Mouse (Mus musculus) neural tube, embryonic 15.5 days (tissue): Measurements from ENCODE around the gene Fbxw4. TPM values are rescaled to one million over a fixed set of nuclear protein-coding genes. Genes with fewer than 3 reads are reported as not detected.
"Not testable (repeated sequence)": the region's sequence is repeated elsewhere in the genome, so short reads cannot be mapped to it uniquely, and the experiment has no call there.

Experiments
- ATAC-seq: fragments of 200-750 bp; cut with Nextera tagmentation; 2 replicates; pipeline ENCODE4 v1.8.0; 2017; ENCODE audit warnings: mild to moderate bottlenecking, moderate TSS enrichment, moderate library complexity; ENCODE audit not compliant: low FRiP score
- H3K27ac ChIP-seq: fragments of 300-500 bp; sonication (generic); replicated peaks from 2 replicates; pipeline ENCODE4 v1.5.1; 2015; ENCODE audit warnings: mild to moderate bottlenecking, inconsistent platforms
- H3K27me3 ChIP-seq: fragments of 300-500 bp; sonication (generic); replicated peaks from 2 replicates; pipeline ENCODE4 v1.6.1; 2015; ENCODE audit warnings: inconsistent platforms
- H3K36me3 ChIP-seq: fragments of 300-500 bp; sonication (generic); 2 replicates; pipeline ENCODE4 v1.6.1; 2015; ENCODE audit warnings: inconsistent platforms
- H3K4me1 ChIP-seq: fragments of 300-500 bp; sonication (generic); 2 replicates; pipeline ENCODE4 v1.6.1; 2015; ENCODE audit warnings: inconsistent platforms
- H3K4me2 ChIP-seq: fragments of 300-500 bp; sonication (generic); 2 replicates; pipeline ENCODE4 v1.6.1; 2015; ENCODE audit warnings: inconsistent platforms, mild to moderate bottlenecking, moderate library complexity
- H3K4me3 ChIP-seq: fragments of 300-500 bp; sonication (generic); replicated peaks from 2 replicates; pipeline ENCODE4 v1.5.1; 2015; ENCODE audit warnings: mild to moderate bottlenecking, inconsistent platforms
- H3K9ac ChIP-seq: fragments of 300-500 bp; sonication (generic); replicated peaks from 2 replicates; pipeline ENCODE4 v1.6.1; 2015; ENCODE audit warnings: mild to moderate bottlenecking, inconsistent platforms
- H3K9me3 ChIP-seq: fragments of 300-500 bp; sonication (generic); replicated peaks from 2 replicates; pipeline ENCODE4 v1.6.1; 2016; ENCODE audit warnings: inconsistent platforms
- WGBS: fragments of 180-500 bp; shearing (Covaris S2); methylation state at CpG from one replicate; pipeline ENCODE4 v1.1.7; 2015; ENCODE audit warnings: mixed read lengths; 5-methylcytosine and 5-hydroxymethylcytosine counted together
- polyA plus RNA-seq: library from polyadenylated mRNA; unstranded; fragments of >200 nt; fragmentation: Nextera tagmentation; extraction: Ambion mirVana; gene quantifications from 2 replicates; pipeline ENCODE4 v1.2.1, GENCODE M21; 2015

Gene Fbxw4
- polyA plus RNA-seq, 1 experiment from 2014 or later, result 8.2 TPM

- H3K36me3 ChIP-seq, result no peaks in the 10 kb centered on the region
- H3K27me3 ChIP-seq, result no peaks in the 10 kb centered on the region
Observed at GRCm38 (mm10) chr19:45653986-45654385, 6.1 kb downstream of the Fbxw4 start.

GRCm38 (mm10) chr19:45652286-45652988, 7.7 kb downstream of the Fbxw4 start:
- Histone ChIP-seq H3K36me3 (no peaks in the 10 kb centered on the region), H3K4me1 (peaks cover 37% of the 10 kb centered on the region), H3K9me3 (no peaks in the 10 kb centered on the region), H3K27me3 (no peaks in the 10 kb centered on the region), H3K9ac (no peak overlapping the region), H3K27ac (no peak overlapping the region), H3K4me3 (no peak overlapping the region), H3K4me2 (no peak overlapping the region)
- no peak for ATAC-seq
- WGBS, result 62% methylated on average over 15 of the region's 15 CpGs

More at GRCm38 (mm10) chr19:45653986-45654385, 6.1 kb downstream of the Fbxw4 start:
- Histone ChIP-seq H3K4me1 (peaks cover 44% of the 10 kb centered on the region), H3K27ac (no peak overlapping the region), H3K9me3 (no peaks in the 10 kb centered on the region), H3K9ac (no peak overlapping the region), H3K4me3 (no peak overlapping the region), H3K4me2 (no peak overlapping the region)
- WGBS, result 59% methylated on average over 6 of the region's 6 CpGs
- no peak for ATAC-seq

- WGBS, result 81% methylated on average over 8 of the region's 8 CpGs
- Histone ChIP-seq H3K4me2 (no peak overlapping the region), H3K4me3 (no peak overlapping the region)
Observed at GRCm38 (mm10) chr19:45651524-45651923, 8.6 kb downstream of the Fbxw4 start.

GRCm38 (mm10) chr19:45649776-45650175, 10.3 kb downstream of the Fbxw4 start:
- ATAC-seq, result no peak
- no peaks in the 10 kb centered on the region for H3K9me3 ChIP-seq
- WGBS, result 79% methylated on average over 4 of the region's 4 CpGs
- H3K4me3 ChIP-seq, result no peak overlapping the region
- no peaks in the 10 kb centered on the region for H3K27me3 ChIP-seq
- H3K27ac ChIP-seq, result no peak overlapping the region
- no peaks in the 10 kb centered on the region for H3K36me3 ChIP-seq
- H3K4me1 ChIP-seq, result peaks cover 29% of the 10 kb centered on the region
- no peak overlapping the region for H3K4me2 ChIP-seq
- H3K9ac ChIP-seq, result no peak overlapping the region

More at GRCm38 (mm10) chr19:45651524-45651923, 8.6 kb downstream of the Fbxw4 start:
- ATAC-seq, result no peak
- Histone ChIP-seq H3K9ac (no peak overlapping the region), H3K9me3 (no peaks in the 10 kb centered on the region), H3K36me3 (no peaks in the 10 kb centered on the region), H3K4me1 (peaks cover 37% of the 10 kb centered on the region), H3K27ac (no peak overlapping the region), H3K27me3 (no peaks in the 10 kb centered on the region)

GRCm38 (mm10) chr19:45648469-45648868, 11.6 kb downstream of the Fbxw4 start:
- H3K27me3 ChIP-seq, H3K36me3 ChIP-seq, H3K4me2 ChIP-seq, H3K9ac ChIP-seq, H3K27ac ChIP-seq, ATAC-seq, H3K9me3 ChIP-seq, H3K4me3 ChIP-seq: not testable (repeated sequence)
- 94% methylated on average over 6 of the region's 6 CpGs for WGBS
- H3K4me1 ChIP-seq, result peaks cover 29% of the 10 kb centered on the region

- Histone ChIP-seq H3K27ac (no peak overlapping the region), H3K36me3 (no peaks in the 10 kb centered on the region), H3K27me3 (no peaks in the 10 kb centered on the region), H3K9ac (no peak overlapping the region), H3K4me2 (no peak overlapping the region), H3K9me3 (no peaks in the 10 kb centered on the region), H3K4me1 (peaks cover 18% of the 10 kb centered on the region), H3K4me3 (no peak overlapping the region)
- no peak for ATAC-seq
- 31% methylated on average over 4 of the region's 4 CpGs for WGBS
Observed at GRCm38 (mm10) chr19:45646866-45647265, 13.2 kb downstream of the Fbxw4 start.

GRCm38 (mm10) chr19:45640691-45641090, 19.4 kb downstream of the Fbxw4 start:
- Histone ChIP-seq H3K4me3 (no peak overlapping the region), H3K4me1 (no peaks in the 10 kb centered on the region), H3K9me3 (no peaks in the 10 kb centered on the region), H3K9ac (no peak overlapping the region), H3K4me2 (no peak overlapping the region), H3K27me3 (no peaks in the 10 kb centered on the region), H3K27ac (no peak overlapping the region), H3K36me3 (peaks cover 14% of the 10 kb centered on the region)
- ATAC-seq, result no peak
- 79% methylated on average over 7 of the region's 7 CpGs for WGBS

- Histone ChIP-seq H3K4me2 (no peak overlapping the region), H3K27me3 (no peaks in the 10 kb centered on the region), H3K9ac (no peak overlapping the region), H3K4me3 (no peak overlapping the region), H3K36me3 (peaks cover 41% of the 10 kb centered on the region), H3K9me3 (no peaks in the 10 kb centered on the region), H3K27ac (no peak overlapping the region), H3K4me1 (no peaks in the 10 kb centered on the region)
- 81% methylated on average over 5 of the region's 5 CpGs for WGBS
- ATAC-seq, result no peak
Observed at GRCm38 (mm10) chr19:45635960-45636359, 24.2 kb downstream of the Fbxw4 start.

- no peaks in the 10 kb centered on the region for H3K9me3 ChIP-seq
- no peaks in the 10 kb centered on the region for H3K4me1 ChIP-seq
- H3K27ac ChIP-seq, result no peak overlapping the region
- H3K27me3 ChIP-seq, result no peaks in the 10 kb centered on the region
- H3K4me3 ChIP-seq, result no peak overlapping the region
- ATAC-seq, result no peak
- H3K9ac ChIP-seq, result no peak overlapping the region
- 54% methylated on average over 3 of the region's 3 CpGs for WGBS
- no peak overlapping the region for H3K4me2 ChIP-seq
- peaks cover 47% of the 10 kb centered on the region for H3K36me3 ChIP-seq
Observed at GRCm38 (mm10) chr19:45631584-45631983, 28.5 kb downstream of the Fbxw4 start.

- no peak overlapping the region for H3K27ac ChIP-seq
- WGBS, result 82% methylated on average over 5 of the region's 5 CpGs
- no peaks in the 10 kb centered on the region for H3K4me1 ChIP-seq
- H3K9me3 ChIP-seq, result no peaks in the 10 kb centered on the region
- H3K9ac ChIP-seq, result no peak overlapping the region
- peaks cover 42% of the 10 kb centered on the region for H3K36me3 ChIP-seq
- H3K4me2 ChIP-seq, result no peak overlapping the region
- ATAC-seq, result no peak
- H3K4me3 ChIP-seq, result no peak overlapping the region
- H3K27me3 ChIP-seq, result no peaks in the 10 kb centered on the region
Observed at GRCm38 (mm10) chr19:45630953-45631352, 29.2 kb downstream of the Fbxw4 start.

GRCm38 (mm10) chr19:45629219-45629618, 30.9 kb downstream of the Fbxw4 start:
- Histone ChIP-seq H3K27me3 (no peaks in the 10 kb centered on the region), H3K4me3 (no peak overlapping the region)
- WGBS, result 88% methylated on average over 3 of the region's 3 CpGs

GRCm38 (mm10) chr19:45628649-45629048, 31.5 kb downstream of the Fbxw4 start:
- Histone ChIP-seq H3K9me3 (no peaks in the 10 kb centered on the region), H3K4me2 (no peak overlapping the region), H3K4me3 (no peak overlapping the region), H3K4me1 (no peaks in the 10 kb centered on the region), H3K27ac (0 out of 2 replicates have a peak overlapping the region, but pooled peaks have one; percentile 37), H3K9ac (no peak overlapping the region), H3K27me3 (no peaks in the 10 kb centered on the region; the same call in 1 of the 2 replicates), H3K36me3 (peaks cover 25% of the 10 kb centered on the region)
- 18% methylated on average over 6 of the region's 6 CpGs for WGBS
- ATAC-seq, result no peak

More at GRCm38 (mm10) chr19:45629219-45629618, 30.9 kb downstream of the Fbxw4 start:
- Histone ChIP-seq H3K4me1 (no peaks in the 10 kb centered on the region), H3K4me2 (no peak overlapping the region), H3K9me3 (no peaks in the 10 kb centered on the region), H3K27ac (no peak overlapping the region), H3K9ac (no peak overlapping the region), H3K36me3 (peaks cover 31% of the 10 kb centered on the region)
- no peak for ATAC-seq
